Mouse (Mus musculus) layer of hippocampus, adult 18-20 months (tissue): ENCODE results near the gene Thsd7a. TPM values are rescaled to one million over a fixed set of nuclear protein-coding genes. Genes with fewer than 3 reads are reported as not detected.
A peak's percentile ranks its signal among the peaks of the same experiment; 100 is the strongest.

Source experiments
- DNase-seq, 2 experiments: peaks; one replicate each; pipeline ENCODE4 v3.0.0; 2022; ENCODE audit warnings: low spot score in 2 of 2
- total RNA-seq, 2 experiments: library from RNA; stranded (reverse); gene quantifications; 2 replicates each; pipeline ENCODE4 v1.2.3; 2021

Thsd7a gene
- total RNA-seq, 2 experiments from 2014 or later, result 37.9 to 41.3 TPM

- no peak for DNase-seq
These were observed 230.8 kb downstream of the Thsd7a start for GRCm38 (mm10) chr6:12518283-12518903.

GRCm38 (mm10) chr6:12517726-12518125 lies 231.5 kb downstream of the Thsd7a start:
- DNase-seq, result no peak

GRCm38 (mm10) chr6:12506877-12507276 lies 242.3 kb downstream of the Thsd7a start:
- peak in 1 of 2 experiments; percentile 50 for DNase-seq

- DNase-seq, result no peak
These were observed 245.3 kb downstream of the Thsd7a start for GRCm38 (mm10) chr6:12503867-12504266.

GRCm38 (mm10) chr6:12500888-12501287 lies 248.3 kb downstream of the Thsd7a start:
- no peak for DNase-seq

- no peak for DNase-seq
These were observed 249.3 kb downstream of the Thsd7a start for GRCm38 (mm10) chr6:12499866-12500265.

- DNase-seq, result no peak
These were observed 255.6 kb downstream of the Thsd7a start for GRCm38 (mm10) chr6:12493571-12493970.

GRCm38 (mm10) chr6:12488882-12489281 lies 260.3 kb downstream of the Thsd7a start:
- no peak for DNase-seq

- no peak for DNase-seq
These were observed 267.6 kb downstream of the Thsd7a start for GRCm38 (mm10) chr6:12481527-12482163.

- DNase-seq, result peak; percentile 40 to 89
These were observed 270.9 kb downstream of the Thsd7a start for GRCm38 (mm10) chr6:12478359-12478758.

GRCm38 (mm10) chr6:12470935-12471334 lies 278.3 kb downstream of the Thsd7a start:
- no peak for DNase-seq

GRCm38 (mm10) chr6:12467339-12468124 lies 281.7 kb downstream of the Thsd7a start:
- DNase-seq, result no peak

- no peak for DNase-seq
These were observed 290.4 kb downstream of the Thsd7a start for GRCm38 (mm10) chr6:12458841-12459240.

- no peak for DNase-seq
These were observed 291.8 kb downstream of the Thsd7a start for GRCm38 (mm10) chr6:12457451-12457850.

GRCm38 (mm10) chr6:12454876-12455485 lies 294.2 kb downstream of the Thsd7a start:
- no peak for DNase-seq

GRCm38 (mm10) chr6:12454132-12454531 lies 295.1 kb downstream of the Thsd7a start:
- no peak for DNase-seq

GRCm38 (mm10) chr6:12448851-12449250 lies 300.4 kb downstream of the Thsd7a start:
- DNase-seq, result no peak

- DNase-seq, result no peak
These were observed 303.7 kb downstream of the Thsd7a start for GRCm38 (mm10) chr6:12445486-12445885.

GRCm38 (mm10) chr6:12439561-12439960 lies 309.6 kb downstream of the Thsd7a start:
- DNase-seq, result no peak

GRCm38 (mm10) chr6:12419070-12419469 lies 330.1 kb downstream of the Thsd7a start:
- no peak for DNase-seq

- no peak for DNase-seq
These were observed 332.2 kb downstream of the Thsd7a start for GRCm38 (mm10) chr6:12416976-12417375.

- DNase-seq, result peak in 1 of 2 experiments; percentile 8
These were observed 344.8 kb downstream of the Thsd7a start for GRCm38 (mm10) chr6:12404441-12404840.
